In genomic region chr13:19293041-19293440, GRCm38 (mm10) we compare ENCODE assay signal across 30 mouse cellular contexts.
DNase-seq lines count a peak whose midpoint lies in the region; ATAC-seq and TF ChIP-seq lines count a peak whose summit lies in the region.
"Had no signal": no experiment of that assay in that cellular context is flagged by ENCODE, and none has a peak within 500 bp of the region (broad histone marks: within the 10 kb centered on the region; RNA-seq: fewer than 3 reads in every experiment).

No protein-coding gene starts in this region.

- no peaks in the 10 kb centered on the region for H3K79me2 ChIP-seq in heart, adult 2 months (replicated peaks; ENCODE audit: control insufficient read depth, insufficient read depth, low read length)

- no peaks in the 10 kb centered on the region for H3K9me3 ChIP-seq in E14TG2a.4 (ENCODE audit: low read length)
- H3K9me3 ChIP-seq in intestine, embryonic 15.5 days, result no peaks in the 10 kb centered on the region
- no peaks in the 10 kb centered on the region for H3K9me3 ChIP-seq in kidney, embryonic 14.5 days (ENCODE audit: control insufficient read depth, low read length)
- H3K9me3 ChIP-seq: embryonic facial prominence, embryonic 13.5 days; G1E; heart, embryonic 13.5 days; kidney, embryonic 15.5 days; lung, embryonic 15.5 days; megakaryocyte, embryonic 14.5 days; neural tube, embryonic 13.5 days had no signal

- WGBS in intestine, embryonic 15.5 days, result 55% methylated on average over 2 of the region's 2 CpGs
- WGBS in heart, adult 2 months, result 56% methylated on average over 2 of the region's 2 CpGs
- WGBS in kidney, embryonic 14.5 days, result 49% methylated on average over 2 of the region's 2 CpGs

- peak; percentile 10; the same call in 1 of the 2 replicates for TF ChIP-seq CTCF in E14TG2a.4 (conservative IDR thresholded peaks at IDR 0.05; ENCODE audit: low read length)
- TF ChIP-seq CTCF in heart, adult 2 months (IDR thresholded peaks at IDR 0.05), result no peak

- no peaks in the 10 kb centered on the region for H3K36me3 ChIP-seq in E14TG2a.4 (ENCODE audit: insufficient read depth, low read length)
- H3K36me3 ChIP-seq in intestine, embryonic 15.5 days, result no peaks in the 10 kb centered on the region
- H3K36me3 ChIP-seq in heart, adult 2 months (ENCODE audit: control insufficient read depth, insufficient read depth, low read length), result no peaks in the 10 kb centered on the region
- H3K36me3 ChIP-seq in kidney, embryonic 14.5 days (ENCODE audit: control insufficient read depth, insufficient read depth, low read length), result no peaks in the 10 kb centered on the region
- H3K36me3 ChIP-seq: embryonic facial prominence, embryonic 13.5 days; G1E; heart, embryonic 13.5 days; kidney, embryonic 15.5 days; lung, embryonic 15.5 days; neural tube, embryonic 13.5 days had no signal

- intact Hi-C loops in left cerebral cortex, postnatal 4 days (cut with DNase I), result loop anchor here (5.0 kb wide), 1 partner anchor 374 kb away; no protein-coding TSS in a partner anchor
- intact Hi-C loops in heart, adult 2 months (cut with DNase I), result no loop called here

- TF ChIP-seq POLR2A in heart, adult 2 months (IDR thresholded peaks at IDR 0.05; ENCODE audit: insufficient read depth, low read depth, low read length), result no peak

- H3K27ac ChIP-seq in intestine, embryonic 15.5 days, result no peak overlapping the region
- no peak overlapping the region for H3K27ac ChIP-seq in heart, adult 2 months
- H3K27ac ChIP-seq in kidney, embryonic 14.5 days (ENCODE audit: low read depth, low read length), result no peak overlapping the region
- H3K27ac ChIP-seq: embryonic facial prominence, embryonic 13.5 days; heart, embryonic 13.5 days; hindbrain, postnatal 0 days; kidney, embryonic 15.5 days; liver, embryonic 14.5 days; lung, embryonic 15.5 days; neural tube, embryonic 13.5 days had no signal

- DNase-seq in 3T3-L1 (ENCODE audit: low read depth, low spot score) (peak; percentile 29), R1 (ENCODE audit: low read depth, low spot score) (peak; percentile 38)
- DNase-seq in c-Kit-positive CD71-positive TER-119-positive erythroid progenitor cells, embryonic 14.5 days (ENCODE audit: low spot score), result peak; percentile 36
- no peak for DNase-seq in left cerebral cortex, postnatal 4 days
- no peak for DNase-seq in heart, adult 2 months
- DNase-seq: adrenal gland, postnatal 36 days; cerebellum, adult 9-10 months; gastrocnemius, postnatal 14 days; heart, adult 11 months; heart, postnatal 14 days; kidney, postnatal 36 days; lung, postnatal 36 days; thymus, adult 18-20 months; thymus, postnatal 4 days had no signal

- no peaks in the 10 kb centered on the region for H3K4me1 ChIP-seq in E14TG2a.4 (replicated peaks; ENCODE audit: low read depth, low read length)
- no peaks in the 10 kb centered on the region for H3K4me1 ChIP-seq in intestine, embryonic 15.5 days (replicated peaks)
- H3K4me1 ChIP-seq in heart, adult 2 months (ENCODE audit: control insufficient read depth, insufficient read depth, low read length), result no peaks in the 10 kb centered on the region
- no peaks in the 10 kb centered on the region for H3K4me1 ChIP-seq in kidney, embryonic 14.5 days (ENCODE audit: control insufficient read depth, insufficient read depth, low read length)
- H3K4me1 ChIP-seq: embryonic facial prominence, embryonic 13.5 days; heart, embryonic 13.5 days; kidney, embryonic 15.5 days; lung, embryonic 15.5 days; megakaryocyte, embryonic 14.5 days; neural tube, embryonic 13.5 days had no signal

- TF ChIP-seq EP300 in heart, adult 2 months (IDR thresholded peaks at IDR 0.05; ENCODE audit: insufficient read depth, low read depth, low read length), result no peak

- no peak overlapping the region for H3K9ac ChIP-seq in intestine, embryonic 15.5 days
- no peak overlapping the region for H3K9ac ChIP-seq in heart, adult 2 months (ENCODE audit: low read depth, low read length)
- no peak overlapping the region for H3K9ac ChIP-seq in kidney, embryonic 14.5 days (ENCODE audit: low read depth, low read length)
- H3K9ac ChIP-seq: embryonic facial prominence, embryonic 13.5 days; heart, embryonic 13.5 days; kidney, embryonic 15.5 days; liver, embryonic 14.5 days; lung, embryonic 15.5 days; neural tube, embryonic 13.5 days had no signal

- H3K4me2 ChIP-seq in intestine, embryonic 15.5 days (replicated peaks), result no peak overlapping the region
- no peak overlapping the region for H3K4me2 ChIP-seq in kidney, embryonic 14.5 days (replicated peaks; ENCODE audit: low read depth, low read length)
- H3K4me2 ChIP-seq: embryonic facial prominence, embryonic 13.5 days; heart, embryonic 13.5 days; kidney, embryonic 15.5 days; lung, embryonic 15.5 days; neural tube, embryonic 13.5 days had no signal

- H3K4me3 ChIP-seq in E14TG2a.4 (replicated peaks; ENCODE audit: low read length), result no peak overlapping the region
- no peak overlapping the region for H3K4me3 ChIP-seq in intestine, embryonic 15.5 days (replicated peaks)
- no peak overlapping the region for H3K4me3 ChIP-seq in heart, adult 2 months
- no peak overlapping the region for H3K4me3 ChIP-seq in kidney, embryonic 14.5 days (ENCODE audit: low read length)
- H3K4me3 ChIP-seq: embryonic facial prominence, embryonic 13.5 days; heart, embryonic 13.5 days; kidney, embryonic 15.5 days; lung, embryonic 15.5 days; megakaryocyte, embryonic 14.5 days; myocyte; neural tube, embryonic 13.5 days had no signal

- no peak for ATAC-seq in intestine, embryonic 15.5 days
- no peak for ATAC-seq in kidney, embryonic 14.5 days (ENCODE audit: low FRiP score, low TSS enrichment)
- ATAC-seq: forebrain, embryonic 14.5 days; hindbrain, postnatal 0 days; intestine, postnatal 0 days; midbrain, embryonic 16.5 days had no signal

- no peaks in the 10 kb centered on the region for H3K27me3 ChIP-seq in E14TG2a.4 (ENCODE audit: insufficient read depth, low read length)
- no peaks in the 10 kb centered on the region for H3K27me3 ChIP-seq in intestine, embryonic 15.5 days (replicated peaks)
- H3K27me3 ChIP-seq in heart, adult 2 months (ENCODE audit: control insufficient read depth, insufficient read depth, low read length), result no peaks in the 10 kb centered on the region
- no peaks in the 10 kb centered on the region for H3K27me3 ChIP-seq in kidney, embryonic 14.5 days (ENCODE audit: control insufficient read depth, insufficient read depth, low read length)
- H3K27me3 ChIP-seq: embryonic facial prominence, embryonic 13.5 days; heart, embryonic 13.5 days; kidney, embryonic 15.5 days; lung, embryonic 15.5 days; megakaryocyte, embryonic 14.5 days; neural tube, embryonic 13.5 days had no signal

Comparison
In these comparisons a context has a peak if more than half of its experiments do, and no peak if none do; other contexts are left out.
1. DNase-seq: peak in 3T3-L1 (single experiment), R1 (single experiment) and c-Kit-positive CD71-positive TER-119-positive erythroid progenitor cells, embryonic 14.5 days (single experiment); none in left cerebral cortex, postnatal 4 days (single experiment) and heart, adult 2 months (0 of 2).